Mouse (Mus musculus): ENCODE measurements around the gene Cnn3.

Cnn3 gene

DNA sequence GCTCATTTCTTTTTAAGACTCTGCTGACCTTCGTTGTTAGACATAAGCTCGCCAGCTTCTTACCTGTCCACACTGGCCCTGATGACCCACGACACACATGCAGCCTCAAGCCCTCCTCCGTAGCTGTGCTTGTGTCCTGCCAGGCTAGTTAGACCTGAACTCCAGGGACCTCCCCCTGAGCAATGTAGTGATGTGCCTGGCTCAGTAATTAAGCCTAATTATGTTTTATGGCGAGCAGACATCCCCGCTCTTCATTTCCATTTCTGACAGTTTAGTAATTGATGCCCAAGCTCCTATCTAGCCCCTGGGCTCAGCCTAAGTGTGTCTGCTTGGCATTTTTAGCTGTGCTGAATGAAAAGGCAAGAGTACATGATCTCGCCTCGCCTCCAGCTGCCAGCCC lies 22.3 kb downstream of the Cnn3 start:
- in situ Hi-C loops (cut with MboI, MseI): loop anchor here in 1 of 2 experiments (5.0 kb wide), 1 partner anchor 34 kb away; no protein-coding TSS in a partner anchor

DNA sequence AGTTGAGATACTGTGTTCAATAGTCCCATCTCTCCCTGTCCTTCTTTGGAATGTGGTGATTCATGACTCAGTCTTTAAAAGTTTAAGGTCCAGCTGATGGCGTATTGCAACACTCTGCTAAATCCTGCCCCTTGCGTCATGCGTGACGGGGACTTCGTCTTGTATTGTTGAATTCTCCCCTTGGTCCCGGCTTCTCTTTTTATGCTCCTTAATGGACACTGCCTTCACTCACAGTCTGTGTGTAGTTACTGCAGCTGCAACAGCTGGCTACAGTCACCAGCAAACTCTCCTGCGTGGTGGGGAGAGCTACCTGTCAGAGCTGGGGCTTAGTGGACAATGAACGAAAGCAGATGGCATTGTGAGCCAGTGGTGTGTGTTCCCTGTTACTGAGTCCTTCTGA lies 23.2 kb downstream of the Cnn3 start:
- in situ Hi-C loops (cut with MboI, MseI): loop anchor here in 1 of 2 experiments (5.0 kb wide), 1 partner anchor 33 kb away; no protein-coding TSS in a partner anchor

DNA sequence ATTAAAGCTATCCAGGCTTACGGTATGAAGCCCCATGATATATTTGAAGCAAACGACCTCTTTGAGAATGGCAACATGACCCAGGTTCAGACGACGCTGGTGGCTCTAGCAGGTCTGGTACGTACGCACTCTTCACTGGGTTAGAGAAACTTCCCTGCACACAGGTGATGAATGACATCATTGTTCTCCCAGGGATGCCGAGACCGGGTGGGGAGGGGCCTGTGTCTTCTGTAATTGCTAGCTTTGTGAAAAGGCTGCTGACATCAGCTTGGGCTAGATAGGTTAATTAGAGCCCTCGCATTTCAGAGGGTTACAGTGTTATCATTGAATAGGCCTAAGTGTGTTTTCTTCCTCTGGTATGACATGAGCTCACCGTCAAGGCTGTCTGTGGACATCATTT lies 25.1 kb downstream of the Cnn3 start:
- in situ Hi-C loops (cut with MboI, MseI): loop anchor here in 1 of 2 experiments (25.0 kb wide), 1 partner anchor 1664 kb away; the partner anchor contains the start of gene Ptbp2

DNA sequence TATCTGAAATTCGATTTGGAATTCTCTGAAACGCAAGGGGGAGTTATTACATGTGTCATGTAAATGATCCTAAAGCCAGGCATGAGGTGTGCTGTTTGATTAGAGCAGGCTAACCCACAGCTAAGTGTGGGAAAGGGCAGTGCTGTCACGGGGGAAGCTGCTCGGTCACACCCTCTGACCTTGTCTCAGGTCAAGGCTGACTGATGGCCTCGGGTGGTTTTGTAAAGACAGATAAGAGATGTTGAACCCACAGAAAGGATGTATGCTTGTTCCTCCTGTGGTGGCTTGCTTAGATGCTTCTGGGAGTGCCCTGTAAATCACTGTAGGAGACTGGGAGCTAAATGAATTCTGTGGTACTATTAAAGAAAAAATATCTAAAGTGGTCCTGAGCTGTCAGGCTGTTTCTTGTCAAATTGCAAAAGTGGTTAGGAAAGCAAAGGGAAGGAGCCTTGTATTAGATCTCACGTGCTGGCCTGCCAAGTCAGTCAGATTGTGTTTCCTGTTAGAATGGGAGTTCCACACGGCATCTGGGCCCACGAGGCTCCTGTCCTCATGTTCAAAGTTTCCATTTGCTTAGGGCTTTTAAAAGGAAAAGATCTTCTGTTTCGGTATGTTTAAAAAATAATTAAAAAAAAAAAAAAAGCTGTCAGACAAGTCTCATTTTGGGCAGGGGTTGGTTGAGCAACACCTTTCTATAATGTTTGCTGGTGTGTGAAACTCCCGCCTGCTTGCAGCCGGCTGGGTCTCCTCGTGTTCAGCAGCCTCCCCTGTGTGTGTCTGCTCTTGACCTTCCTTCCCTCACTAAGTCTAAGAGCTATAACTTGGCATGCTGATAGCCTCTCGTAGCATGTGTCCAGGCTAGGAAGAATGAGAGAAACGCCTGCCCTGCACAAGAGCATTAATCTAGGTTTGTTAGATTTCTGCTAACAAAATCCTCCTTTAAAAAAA lies 32.5 kb downstream of the Cnn3 start:
- in situ Hi-C loops (cut with MboI, MseI): loop anchor here in 1 of 2 experiments (25.0 kb wide), 1 partner anchor 1672 kb away; the partner anchor contains the start of gene Ptbp2

DNA sequence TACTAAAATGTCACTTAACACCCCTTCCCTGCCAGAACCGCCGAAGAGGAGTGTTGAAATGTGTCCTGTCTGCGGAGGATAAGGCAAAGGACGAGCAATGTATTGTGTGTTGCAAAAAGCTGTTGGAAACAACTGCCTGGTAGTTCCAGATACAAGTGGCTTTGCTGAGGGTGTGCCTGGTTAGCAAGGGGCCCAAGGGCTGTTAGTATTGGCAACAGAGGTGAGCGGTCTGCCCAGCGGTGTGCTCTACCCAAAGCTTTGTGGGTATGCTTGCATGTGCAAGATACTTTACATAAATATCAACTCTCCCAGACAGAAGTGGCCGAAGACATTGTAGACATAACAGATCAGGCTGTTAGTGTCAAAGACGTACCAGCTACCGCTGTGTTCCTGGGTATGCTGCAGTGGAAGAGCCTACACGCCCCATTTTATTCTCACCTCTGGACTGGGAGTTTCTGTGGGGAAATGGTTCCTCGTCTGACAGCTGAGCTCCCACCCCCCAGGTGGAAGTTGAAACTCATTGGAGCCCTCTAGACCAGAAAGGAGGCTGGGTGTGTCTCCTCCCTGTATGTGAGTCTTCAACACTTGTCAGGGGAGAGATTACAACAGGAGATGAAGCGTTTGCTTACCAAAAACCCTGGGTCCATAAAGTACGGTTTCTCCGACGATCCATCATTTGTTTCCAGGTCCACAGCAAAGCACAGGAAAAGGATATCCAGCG lies 34.3 kb downstream of the Cnn3 start:
- in situ Hi-C loops (cut with MboI, MseI): loop anchor here in 1 of 2 experiments (25.0 kb wide), 1 partner anchor 1673 kb away; the partner anchor contains the start of gene Ptbp2

DNA sequence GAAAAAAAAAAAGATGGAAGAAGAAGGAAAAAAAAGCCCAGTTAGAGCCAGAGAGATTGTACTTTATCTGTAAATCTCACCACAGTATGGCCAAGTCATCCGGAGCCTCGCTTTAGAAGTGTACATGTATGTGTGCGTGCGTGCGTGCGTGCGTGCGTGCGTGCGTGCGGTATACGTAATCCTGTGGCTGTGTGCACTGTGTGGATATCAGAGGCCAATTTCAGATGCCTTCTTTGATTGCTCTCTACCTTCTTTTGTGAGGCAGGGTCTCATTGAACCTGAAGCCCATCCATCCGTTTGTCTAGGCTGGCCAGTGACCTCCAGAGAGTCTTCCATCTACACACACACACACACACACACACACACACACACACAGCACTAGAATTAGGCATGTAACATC lies 35.2 kb downstream of the Cnn3 start:
- in situ Hi-C loops (cut with MboI, MseI): loop anchor here in 1 of 2 experiments (25.0 kb wide), 1 partner anchor 1674 kb away; the partner anchor contains the start of gene Ptbp2

DNA sequence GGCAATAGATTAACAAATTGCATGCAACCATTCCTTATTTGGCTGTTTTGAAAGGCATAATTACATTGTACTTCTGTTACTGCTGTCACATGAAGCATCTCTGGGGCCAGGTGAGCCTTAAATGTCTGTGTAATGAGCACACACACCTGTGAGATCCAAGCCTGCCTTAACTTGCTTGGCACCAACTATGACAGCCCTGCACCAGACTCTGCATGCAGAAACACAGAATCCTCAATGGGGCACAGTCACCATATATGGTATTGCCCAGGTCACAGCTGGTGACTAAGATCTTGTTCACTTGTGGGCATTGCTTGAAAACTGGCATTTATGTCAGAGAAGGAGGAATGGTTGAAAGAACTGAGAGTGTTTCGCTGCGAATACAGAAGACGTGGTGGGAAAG lies 36.5 kb downstream of the Cnn3 start:
- in situ Hi-C loops (cut with MboI, MseI): loop anchor here in 1 of 2 experiments (25.0 kb wide), 1 partner anchor 1675 kb away; the partner anchor contains the start of gene Ptbp2

DNA sequence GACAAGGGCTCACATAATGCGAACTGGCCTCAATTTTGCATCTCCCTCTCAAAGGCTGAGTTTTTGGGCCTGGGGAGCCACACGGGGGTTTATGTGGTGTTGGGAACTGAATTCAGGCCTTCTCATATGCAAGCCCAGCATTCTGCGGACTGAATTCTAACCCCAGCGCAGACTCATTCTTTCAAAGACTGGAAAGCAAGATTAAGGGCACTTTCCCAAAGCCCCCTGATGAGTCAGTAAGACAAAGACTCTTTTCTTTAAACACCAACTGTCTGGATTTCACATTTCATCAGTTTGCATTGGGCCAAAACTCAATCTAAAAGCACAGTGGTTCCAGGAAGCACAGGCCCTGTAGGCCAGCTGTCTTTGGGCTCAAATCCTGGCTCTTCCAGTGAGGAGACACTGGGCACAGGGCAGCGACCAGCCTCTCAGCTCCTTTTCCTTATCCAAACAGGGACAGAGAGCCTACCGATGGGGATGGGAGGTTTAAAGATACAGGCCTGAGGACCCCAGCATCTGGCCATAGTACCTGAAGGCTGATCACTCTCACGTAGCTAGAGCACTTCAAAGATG lies 38.5 kb downstream of the Cnn3 start:
- in situ Hi-C loops (cut with MboI, MseI): loop anchor here in 1 of 2 experiments (25.0 kb wide), 1 partner anchor 1678 kb away; the partner anchor contains the start of gene Ptbp2

DNA sequence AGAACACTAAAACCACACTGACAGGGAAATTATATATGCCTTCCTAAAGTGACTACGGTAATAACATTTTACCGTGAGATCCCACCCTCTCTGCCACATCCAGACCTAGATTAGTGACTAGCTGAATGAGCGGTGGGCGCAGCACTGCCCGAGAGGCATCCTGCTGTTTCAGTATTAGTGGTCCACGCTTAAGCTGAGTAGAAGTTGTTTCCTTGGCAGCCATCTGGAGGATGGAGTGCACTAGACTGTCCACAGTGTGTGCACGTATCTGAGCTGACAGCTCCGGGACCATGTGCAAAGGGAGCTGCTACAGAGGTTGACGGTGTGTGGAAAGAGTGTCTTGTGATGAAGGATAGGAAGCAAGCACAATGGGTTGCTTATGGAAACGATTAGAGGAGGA lies 39.5 kb downstream of the Cnn3 start:
- in situ Hi-C loops (cut with MboI, MseI): loop anchor here in 1 of 2 experiments (25.0 kb wide), 1 partner anchor 1678 kb away; the partner anchor contains the start of gene Ptbp2

DNA sequence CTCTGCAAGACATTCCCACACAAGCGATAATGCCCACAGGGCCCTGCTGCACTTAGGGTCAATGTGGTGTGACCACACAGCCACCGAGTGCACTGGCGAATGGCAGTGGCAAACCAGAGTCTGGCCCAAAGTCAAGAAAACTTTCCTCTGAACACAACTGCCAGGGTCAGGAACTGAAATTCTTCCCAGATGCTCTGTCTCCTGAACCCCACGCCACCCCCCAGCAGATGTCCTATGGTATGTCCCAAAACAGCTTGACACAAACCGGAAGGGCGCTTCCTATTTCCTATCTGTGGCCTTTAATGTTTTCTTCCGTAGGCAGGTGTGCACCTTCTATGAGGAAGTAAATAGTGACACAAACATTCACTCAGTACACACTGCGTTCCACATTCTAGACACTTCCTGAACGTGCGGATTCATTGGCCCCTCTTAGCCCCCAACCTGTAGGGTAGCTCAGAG lies 40.8 kb downstream of the Cnn3 start:
- in situ Hi-C loops (cut with MboI, MseI): loop anchor here in 1 of 2 experiments (25.0 kb wide), 1 partner anchor 1680 kb away; the partner anchor contains the start of gene Ptbp2

DNA sequence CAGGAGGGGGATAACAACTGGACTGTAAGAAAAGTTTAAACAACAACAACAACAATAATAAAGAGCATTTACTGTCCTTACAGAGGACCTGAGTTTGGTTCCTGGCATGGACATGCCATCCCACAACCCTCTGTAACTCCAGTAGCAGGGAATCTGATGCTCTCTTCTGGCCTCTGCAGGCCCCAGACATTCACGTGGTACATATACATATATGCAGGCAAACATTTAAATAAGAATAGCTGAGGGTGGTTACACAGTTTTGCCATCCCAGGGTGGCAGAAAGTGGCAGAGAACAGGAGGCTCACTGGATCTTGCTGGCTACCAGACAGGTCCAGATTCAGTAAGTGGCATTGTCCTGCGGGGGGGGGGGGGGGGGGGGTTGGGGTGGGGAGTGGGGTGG lies 41.8 kb downstream of the Cnn3 start:
- in situ Hi-C loops (cut with MboI, MseI): loop anchor here in 1 of 2 experiments (25.0 kb wide), 1 partner anchor 1681 kb away; the partner anchor contains the start of gene Ptbp2

DNA sequence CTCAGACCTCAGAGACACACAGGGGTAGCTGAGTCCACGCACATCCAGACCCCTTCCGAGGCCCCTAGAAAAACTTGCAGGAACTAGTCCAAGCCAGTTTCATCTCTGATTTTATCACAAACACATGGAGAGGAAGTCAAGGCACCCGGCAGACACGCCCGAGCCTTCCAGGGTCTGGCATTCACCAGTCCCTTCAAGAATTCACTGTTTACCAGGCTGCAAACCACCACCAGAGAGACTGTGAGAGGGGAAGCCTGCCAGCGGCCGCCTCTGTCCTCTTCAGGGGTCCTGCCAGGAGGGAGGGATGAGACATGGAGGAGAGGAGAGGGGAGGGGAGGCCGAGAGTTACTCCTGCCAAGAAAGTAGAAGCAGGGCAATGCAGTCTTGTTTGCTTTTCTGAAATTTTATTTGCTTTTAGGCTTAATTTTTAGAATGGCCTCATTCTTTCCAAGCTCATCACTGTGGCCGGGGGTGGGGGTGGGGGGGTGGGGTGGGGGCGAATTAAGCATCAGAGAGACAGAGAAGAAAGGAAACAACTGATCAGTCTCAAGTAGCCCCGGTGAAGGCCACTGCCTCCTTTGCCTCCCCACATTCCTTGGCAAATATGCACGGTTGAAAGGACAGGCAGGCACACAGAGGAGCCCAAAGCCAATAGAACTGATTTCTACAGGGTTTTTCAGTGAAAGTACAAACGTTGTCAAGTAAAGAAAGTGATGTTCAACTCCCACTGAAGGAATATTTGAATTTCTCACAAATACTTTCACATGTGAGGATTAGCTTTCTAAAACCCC lies 43.1 kb downstream of the Cnn3 start:
- in situ Hi-C loops (cut with MboI, MseI): loop anchor here in 1 of 2 experiments (25.0 kb wide), 1 partner anchor 1682 kb away; the partner anchor contains the start of gene Ptbp2

DNA sequence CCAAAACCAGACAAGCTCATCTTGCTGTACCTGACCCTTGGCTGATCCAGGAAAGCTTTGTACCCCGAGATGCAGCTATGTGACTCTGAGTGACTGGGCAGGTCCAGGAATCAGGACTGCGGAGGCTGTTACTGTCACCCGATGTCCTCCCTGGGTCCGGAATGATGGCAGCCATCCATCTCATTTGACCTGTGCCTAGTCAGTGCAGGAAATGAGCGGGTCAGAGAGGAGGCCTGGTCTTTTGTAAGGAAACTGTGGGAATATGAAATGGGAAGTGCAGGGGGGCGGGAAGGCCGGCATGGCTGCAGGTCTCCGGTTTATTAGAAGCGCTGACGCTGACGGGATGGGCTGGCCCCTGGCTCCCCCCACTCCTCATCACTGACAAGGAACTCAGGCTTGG lies 45.4 kb downstream of the Cnn3 start:
- in situ Hi-C loops (cut with MboI, MseI): loop anchor here in 1 of 2 experiments (5.0 to 25.0 kb wide), 2 partner anchors 561 to 1684 kb away; partner anchors contain the start of gene Ptbp2

DNA sequence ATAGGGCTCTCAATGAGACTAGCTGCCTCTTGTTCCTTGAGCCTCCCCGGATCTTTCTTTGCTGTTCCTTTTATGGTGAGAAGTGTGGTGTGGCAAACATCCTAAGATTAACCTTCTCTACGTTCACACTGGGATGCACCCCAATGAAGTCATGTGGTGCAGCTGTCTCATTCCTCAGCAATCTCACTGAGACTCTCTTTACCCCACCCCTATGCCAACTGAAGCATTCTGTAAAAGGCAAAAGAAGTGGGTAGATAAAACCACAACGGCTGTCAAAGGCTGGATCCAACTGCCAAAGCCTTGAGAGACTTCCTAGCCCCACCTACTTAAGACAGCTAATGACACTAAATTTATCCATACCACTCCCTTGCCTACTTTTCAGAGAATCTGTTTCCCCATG lies 48.4 kb downstream of the Cnn3 start:
- in situ Hi-C loops (cut with MboI, MseI): loop anchor here in 1 of 2 experiments (5.0 to 25.0 kb wide), 2 partner anchors 558 to 1687 kb away; partner anchors contain the start of gene Ptbp2

DNA sequence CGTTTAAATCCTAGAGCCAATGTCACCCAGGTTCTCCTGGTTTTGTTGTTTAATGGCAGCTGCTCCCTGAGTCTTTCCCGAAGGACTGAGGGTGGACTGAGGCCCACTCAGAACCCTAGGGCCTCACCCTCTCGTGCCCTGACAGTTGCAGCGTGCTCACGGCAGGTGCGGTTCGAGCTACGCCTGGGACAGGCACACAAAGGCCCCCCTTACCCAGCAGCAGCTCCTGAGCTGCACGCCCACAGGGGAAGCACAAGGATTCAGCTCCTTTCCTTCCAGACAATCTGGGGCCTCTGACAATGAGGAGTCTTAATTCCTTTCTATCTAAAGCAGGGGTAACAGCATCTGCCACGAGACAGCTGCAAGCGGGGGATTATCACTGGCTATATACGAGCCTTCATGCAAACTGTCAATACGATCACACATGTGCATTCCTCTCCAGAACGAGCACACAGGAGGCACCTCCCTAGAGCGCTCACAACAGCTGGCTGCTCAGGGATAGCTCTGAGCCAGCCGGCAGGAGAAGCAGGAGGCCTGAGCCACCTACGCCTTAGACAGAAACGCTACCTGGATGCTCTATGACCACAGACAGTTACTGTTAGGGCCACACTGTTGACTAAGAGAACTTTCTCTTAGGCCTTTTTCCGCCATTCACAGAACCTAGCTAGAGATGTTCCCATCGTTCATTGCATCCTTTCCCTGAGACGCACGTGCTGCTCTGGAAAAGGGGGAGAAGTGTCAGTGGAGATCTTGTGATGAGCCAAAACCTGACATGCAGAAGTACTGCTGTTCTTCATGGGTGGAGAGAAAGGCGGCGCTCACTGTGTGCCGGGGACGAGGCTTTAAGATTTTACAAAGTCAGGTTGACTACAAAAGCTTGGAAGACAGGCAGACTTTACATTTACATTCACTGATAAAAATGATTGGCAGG lies 54.0 kb downstream of the Cnn3 start:
- in situ Hi-C loops (cut with MboI, MseI): loop anchor here in 1 of 2 experiments (5.0 kb wide), 1 partner anchor 33 kb away; no protein-coding TSS in a partner anchor

DNA sequence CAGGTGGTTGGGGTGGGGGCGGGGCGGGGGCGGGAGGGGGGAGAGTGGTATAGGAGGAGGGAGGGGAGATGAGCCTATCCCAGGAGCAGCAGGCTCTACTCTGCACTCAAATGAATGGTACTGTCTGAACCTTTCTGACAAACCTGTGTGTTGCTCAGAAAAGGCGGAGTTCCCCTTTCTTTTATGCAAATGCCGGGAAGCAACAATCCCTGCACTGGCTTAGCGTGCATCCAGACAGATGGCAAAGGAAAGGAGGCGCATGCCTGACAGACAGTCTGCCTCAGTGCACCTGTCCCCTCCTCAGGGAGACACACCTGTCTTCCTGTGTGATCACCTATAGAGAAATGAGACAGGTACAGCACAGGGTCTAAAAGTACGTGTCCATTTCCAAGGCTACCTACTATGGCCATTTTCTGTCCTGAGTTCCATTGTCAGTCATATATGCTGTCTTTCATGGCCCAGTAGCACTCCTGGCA lies 54.7 kb downstream of the Cnn3 start:
- in situ Hi-C loops (cut with MboI, MseI): loop anchor here in 1 of 2 experiments (5.0 kb wide), 1 partner anchor 34 kb away; no protein-coding TSS in a partner anchor

DNA sequence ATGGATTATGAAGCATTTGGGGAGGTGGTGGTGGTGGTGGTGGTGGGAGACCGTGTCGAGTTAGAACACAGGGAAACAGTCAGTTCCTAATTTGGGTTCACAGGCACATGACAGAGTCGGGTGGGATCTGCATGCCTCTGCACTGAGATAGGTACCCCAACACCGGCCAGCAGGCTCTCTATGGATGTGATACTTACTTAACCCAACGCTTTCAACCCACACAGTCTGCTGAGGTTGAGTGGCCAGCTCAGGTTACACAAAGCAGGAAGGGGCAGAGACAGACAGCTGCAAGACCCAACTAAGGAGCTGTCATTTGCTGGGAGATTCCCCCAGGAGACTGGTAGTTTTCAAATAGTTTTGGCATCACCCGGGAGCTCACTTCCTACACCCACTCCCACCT lies 55.3 kb downstream of the Cnn3 start:
- in situ Hi-C loops (cut with MboI, MseI): loop anchor here in 1 of 2 experiments (5.0 kb wide), 1 partner anchor 34 kb away; no protein-coding TSS in a partner anchor
